Mouse (Mus musculus): ENCODE measurements around the gene Sh3d21.
"Not testable (repeated sequence)": the region's sequence is repeated elsewhere in the genome, so short reads cannot be mapped to it uniquely, and the experiment has no call there.

DNA sequence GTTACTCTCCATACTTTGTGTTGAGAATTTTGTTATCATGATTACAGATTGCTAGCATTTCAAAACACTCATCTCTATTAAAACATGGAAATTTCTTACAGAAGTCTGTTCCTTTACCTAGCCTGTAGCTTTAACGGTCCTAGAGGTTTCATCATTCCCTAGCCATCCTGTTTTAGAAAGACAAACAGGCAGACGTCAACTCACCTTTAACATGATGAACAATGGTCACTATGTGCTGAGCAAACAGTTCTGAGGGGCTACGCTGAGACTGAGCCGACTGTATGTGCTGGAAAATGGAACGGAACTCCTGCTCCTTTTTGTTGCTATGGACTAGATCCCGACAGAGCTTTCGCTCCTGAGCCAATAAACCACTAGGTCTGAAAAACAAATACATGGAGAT, 12.7 kb upstream of the Sh3d21 start:
- not testable (repeated sequence) for TF ChIP-seq MAX (IDR thresholded peaks at IDR 0.05); MYOG (IDR thresholded peaks at IDR 0.05; ENCODE audit: control insufficient read depth, extremely low read depth, insufficient read length)
